Mouse (Mus musculus): ENCODE results near the gene Epb41l2. TPM values are rescaled to one million over a fixed set of nuclear protein-coding genes. Genes with fewer than 3 reads are reported as not detected.

Gene Epb41l2
- polyA plus RNA-seq, 1 experiment from 2014 or later, result 45.3 TPM

DNA sequence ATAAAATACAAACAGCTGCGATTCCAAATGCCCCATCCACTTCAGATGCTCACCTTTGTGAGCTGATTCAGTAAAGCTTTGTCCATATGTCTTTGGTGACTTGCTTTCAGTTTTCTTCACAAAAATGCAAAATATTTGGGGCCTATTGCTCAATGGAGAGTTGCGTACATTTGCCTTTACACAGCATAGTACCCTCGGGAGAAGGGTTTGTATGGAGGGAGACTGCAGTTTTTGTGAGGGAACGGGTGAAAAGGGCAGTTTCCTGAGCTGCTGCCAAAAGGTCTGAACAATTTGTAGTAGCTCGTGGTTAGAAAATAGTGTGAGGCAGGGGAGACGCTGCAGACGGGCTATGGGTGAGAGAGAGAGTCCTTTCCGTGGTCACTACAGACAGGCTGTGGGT, 40.5 kb downstream of the Epb41l2 start:
- H3K4me3 ChIP-seq (ENCODE audit: low read depth, low read length), result no peak overlapping the region

DNA sequence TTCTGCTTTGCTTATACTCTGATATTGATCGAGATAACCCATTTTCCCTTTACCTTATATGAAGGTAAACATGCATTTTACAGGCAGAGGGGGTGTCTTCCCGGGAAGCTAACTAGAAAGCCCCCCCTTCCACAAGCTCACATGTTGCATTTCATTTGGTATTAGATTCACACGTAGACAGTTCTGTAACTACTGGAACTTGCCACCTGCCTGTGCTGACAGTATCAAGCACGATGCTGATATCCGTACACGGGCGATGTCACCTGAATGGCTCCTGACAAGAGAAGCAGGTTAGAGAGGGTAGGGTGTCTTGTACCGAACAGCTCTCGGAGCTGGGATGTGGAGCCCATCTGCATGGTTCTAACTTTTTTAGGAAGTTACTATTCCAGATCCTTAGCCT, 41.0 kb downstream of the Epb41l2 start:
- ATAC-seq (ENCODE audit: insufficient read depth, low FRiP score, low TSS enrichment), result no peak
- WGBS, result 92% methylated on average over 9 of the region's 9 CpGs
- Histone ChIP-seq H3K36me3 (ENCODE audit: control insufficient read depth, insufficient read depth, low read length) (no peaks in the 10 kb centered on the region), H3K9me3 (ENCODE audit: control insufficient read depth, low read length) (no peaks in the 10 kb centered on the region), H3K4me1 (ENCODE audit: control insufficient read depth, insufficient read depth, low read length) (peaks cover 9% of the 10 kb centered on the region; the same call in 1 of the 2 replicates), H3K27ac (ENCODE audit: low read depth, low read length) (no peak overlapping the region), H3K9ac (ENCODE audit: low read length) (no peak overlapping the region), H3K4me2 (ENCODE audit: low read depth) (no peak overlapping the region), H3K4me3 (ENCODE audit: low read depth, low read length) (no peak overlapping the region), H3K27me3 (ENCODE audit: control insufficient read depth, insufficient read depth, low read length) (no peaks in the 10 kb centered on the region)
- no peak for DNase-seq (ENCODE audit: low spot score)

More for the DNA sequence above, 40.5 kb downstream of the Epb41l2 start:
- ATAC-seq (ENCODE audit: insufficient read depth, low FRiP score, low TSS enrichment) (no peak), DNase-seq (ENCODE audit: low spot score) (no peak)
- WGBS, result 59% methylated on average over 8 of the region's 8 CpGs
- Histone ChIP-seq H3K27ac (ENCODE audit: low read depth, low read length) (no peak overlapping the region), H3K4me2 (ENCODE audit: low read depth) (no peak overlapping the region), H3K4me1 (ENCODE audit: control insufficient read depth, insufficient read depth, low read length) (peaks cover 9% of the 10 kb centered on the region; the same call in 1 of the 2 replicates), H3K36me3 (ENCODE audit: control insufficient read depth, insufficient read depth, low read length) (no peaks in the 10 kb centered on the region), H3K9ac (ENCODE audit: low read length) (no peak overlapping the region), H3K9me3 (ENCODE audit: control insufficient read depth, low read length) (no peaks in the 10 kb centered on the region), H3K27me3 (ENCODE audit: control insufficient read depth, insufficient read depth, low read length) (no peaks in the 10 kb centered on the region)

DNA sequence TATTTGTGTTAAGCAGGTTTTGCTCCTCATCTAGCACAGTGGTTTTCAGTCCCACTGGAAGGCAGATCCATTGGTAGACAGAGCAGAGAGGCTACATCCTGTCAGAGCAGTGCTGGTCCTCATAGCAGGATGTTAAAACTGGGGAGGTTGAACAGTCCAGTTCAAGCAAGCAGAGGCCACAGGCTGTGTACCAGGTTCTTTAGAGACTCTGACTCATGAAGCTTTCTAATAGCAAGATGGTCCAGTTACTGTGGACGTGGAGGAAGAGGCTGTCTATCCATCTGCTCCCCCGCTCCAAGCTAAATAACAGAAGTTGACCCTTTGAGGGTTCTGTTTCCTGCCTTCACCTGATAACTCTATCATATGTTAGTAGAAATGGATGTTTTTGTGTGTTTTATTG, 41.8 kb downstream of the Epb41l2 start:
- DNase-seq (ENCODE audit: low spot score) (no peak), ATAC-seq (ENCODE audit: insufficient read depth, low FRiP score, low TSS enrichment) (no peak)
- no peaks in the 10 kb centered on the region for H3K9me3 ChIP-seq (ENCODE audit: control insufficient read depth, low read length)
- no peaks in the 10 kb centered on the region for H3K27me3 ChIP-seq (ENCODE audit: control insufficient read depth, insufficient read depth, low read length)
- no peak overlapping the region for H3K4me3 ChIP-seq (ENCODE audit: low read depth, low read length)
- H3K4me1 ChIP-seq (ENCODE audit: control insufficient read depth, insufficient read depth, low read length), result peaks cover 9% of the 10 kb centered on the region; the same call in 1 of the 2 replicates
- no peaks in the 10 kb centered on the region for H3K36me3 ChIP-seq (ENCODE audit: control insufficient read depth, insufficient read depth, low read length)
- H3K27ac ChIP-seq (ENCODE audit: low read depth, low read length), result no peak overlapping the region
- H3K9ac ChIP-seq (ENCODE audit: low read length), result no peak overlapping the region
- WGBS, result 78% methylated on average over 2 of the region's 2 CpGs
- H3K4me2 ChIP-seq (ENCODE audit: low read depth), result no peak overlapping the region

DNA sequence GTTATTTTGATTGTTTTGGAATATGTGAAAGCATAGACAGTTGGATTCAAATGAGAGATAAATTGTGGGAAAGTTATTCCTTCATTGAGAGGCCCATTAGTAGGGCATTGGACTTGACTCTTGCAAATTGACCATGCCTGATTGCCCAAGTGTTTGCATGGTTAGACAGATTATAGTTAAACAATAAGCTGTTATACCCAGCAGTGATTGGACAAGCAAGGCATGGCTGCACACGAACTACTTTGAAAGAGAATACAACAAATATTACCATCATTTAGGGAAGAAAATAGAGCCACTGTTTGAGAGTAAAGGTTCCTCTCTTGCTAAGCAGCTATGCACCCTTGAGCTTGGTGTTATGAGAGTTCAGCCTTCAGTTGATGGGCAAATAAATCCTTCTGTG, 43.3 kb downstream of the Epb41l2 start:
- no peaks in the 10 kb centered on the region for H3K27me3 ChIP-seq (ENCODE audit: control insufficient read depth, insufficient read depth, low read length)
- no peak overlapping the region for H3K4me3 ChIP-seq (ENCODE audit: low read depth, low read length)
- DNase-seq (ENCODE audit: low spot score) (no peak), ATAC-seq (ENCODE audit: insufficient read depth, low FRiP score, low TSS enrichment) (no peak)
- H3K4me2 ChIP-seq (ENCODE audit: low read depth), result no peak overlapping the region
- H3K9me3 ChIP-seq (ENCODE audit: control insufficient read depth, low read length), result no peaks in the 10 kb centered on the region
- peaks cover 6% of the 10 kb centered on the region; the same call in 1 of the 2 replicates for H3K4me1 ChIP-seq (ENCODE audit: control insufficient read depth, insufficient read depth, low read length)
- H3K36me3 ChIP-seq (ENCODE audit: control insufficient read depth, insufficient read depth, low read length), result no peaks in the 10 kb centered on the region
- 56% methylated on average over 1 of the region's 1 CpGs for WGBS
- H3K9ac ChIP-seq (ENCODE audit: low read length), result no peak overlapping the region
- no peak overlapping the region for H3K27ac ChIP-seq (ENCODE audit: low read depth, low read length)

DNA sequence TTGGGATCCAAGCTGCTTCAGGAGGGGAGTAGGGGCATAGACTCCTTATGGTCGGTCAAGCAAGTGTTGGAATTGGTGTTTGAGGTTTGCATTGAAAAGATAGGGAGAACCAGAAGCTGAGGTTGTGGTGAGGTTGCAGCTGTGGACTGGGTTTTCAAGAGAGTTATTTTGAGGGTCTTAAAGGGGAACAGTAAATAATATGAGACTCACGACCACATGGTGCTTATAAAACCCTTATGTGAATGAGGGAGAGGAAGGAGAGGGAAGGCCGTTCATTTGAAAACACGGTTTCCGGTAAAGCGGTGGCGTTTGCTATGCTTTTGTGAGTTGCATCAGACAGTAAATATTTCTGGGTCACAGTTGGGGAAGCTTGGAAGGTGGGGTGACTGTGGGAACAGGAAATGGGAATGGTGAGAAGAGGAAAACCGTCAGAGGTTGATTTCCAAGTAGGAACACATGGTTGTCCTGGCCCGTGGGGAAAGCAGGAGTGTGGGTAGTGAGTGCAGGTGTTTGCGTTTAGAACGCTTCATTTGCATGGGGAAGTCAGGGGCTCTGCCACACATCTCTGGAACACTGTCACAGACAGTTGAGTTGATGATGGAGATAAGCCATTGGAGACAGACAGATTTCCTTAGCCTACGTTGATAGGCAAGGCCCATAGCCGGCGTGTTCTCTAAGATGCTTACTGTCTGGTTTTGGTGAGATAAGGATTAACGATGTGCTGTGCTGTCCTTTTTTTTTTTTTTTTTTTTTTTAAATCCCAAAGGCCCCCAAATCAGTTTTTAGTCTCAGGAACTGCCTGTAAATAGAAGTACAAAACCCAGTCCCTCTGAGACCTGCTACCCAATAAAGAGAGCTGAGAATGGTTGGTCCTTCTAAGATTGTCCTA, 44.5 kb downstream of the Epb41l2 start:
- H3K9me3 ChIP-seq (ENCODE audit: control insufficient read depth, low read length), result no peaks in the 10 kb centered on the region
- ATAC-seq (ENCODE audit: insufficient read depth, low FRiP score, low TSS enrichment) (no peak), DNase-seq (ENCODE audit: low spot score) (no peak)
- H3K4me2 ChIP-seq (ENCODE audit: low read depth), result no peak overlapping the region
- H3K27me3 ChIP-seq (ENCODE audit: control insufficient read depth, insufficient read depth, low read length), result no peaks in the 10 kb centered on the region
- no peak overlapping the region for H3K27ac ChIP-seq (ENCODE audit: low read depth, low read length)
- 77% methylated on average over 15 of the region's 15 CpGs for WGBS
- H3K36me3 ChIP-seq (ENCODE audit: control insufficient read depth, insufficient read depth, low read length), result no peaks in the 10 kb centered on the region
- no peak overlapping the region for H3K4me3 ChIP-seq (ENCODE audit: low read depth, low read length)
- no peak overlapping the region for H3K9ac ChIP-seq (ENCODE audit: low read length)
- H3K4me1 ChIP-seq (ENCODE audit: control insufficient read depth, insufficient read depth, low read length), result no peaks in the 10 kb centered on the region

DNA sequence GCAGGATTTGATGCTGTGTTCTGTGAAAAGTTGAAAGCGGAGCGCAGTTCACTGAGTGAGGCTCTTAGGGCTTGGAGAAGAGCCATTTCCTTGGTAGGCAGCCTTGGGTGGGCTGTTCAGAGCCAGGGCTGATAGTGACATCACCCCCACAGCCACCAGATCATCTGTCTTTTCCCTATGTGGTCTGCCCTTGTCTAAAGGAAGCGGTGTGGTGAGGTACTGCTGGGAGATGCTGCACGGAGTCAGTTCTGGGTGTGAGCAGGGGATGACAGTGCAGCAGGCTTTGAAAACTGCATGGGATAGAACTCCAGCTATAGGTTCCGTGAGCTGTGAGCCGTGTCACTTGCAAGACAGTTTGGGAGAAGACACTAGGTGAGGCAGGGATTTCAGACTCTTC, 45.1 kb downstream of the Epb41l2 start:
- Histone ChIP-seq H3K27ac (ENCODE audit: low read depth, low read length) (no peak overlapping the region), H3K4me3 (ENCODE audit: low read depth, low read length) (no peak overlapping the region), H3K36me3 (ENCODE audit: control insufficient read depth, insufficient read depth, low read length) (no peaks in the 10 kb centered on the region), H3K4me2 (ENCODE audit: low read depth) (no peak overlapping the region), H3K9me3 (ENCODE audit: control insufficient read depth, low read length) (no peaks in the 10 kb centered on the region), H3K27me3 (ENCODE audit: control insufficient read depth, insufficient read depth, low read length) (no peaks in the 10 kb centered on the region), H3K4me1 (ENCODE audit: control insufficient read depth, insufficient read depth, low read length) (no peaks in the 10 kb centered on the region), H3K9ac (ENCODE audit: low read length) (no peak overlapping the region)
- DNase-seq (ENCODE audit: low spot score), result no peak
- no peak for ATAC-seq (ENCODE audit: insufficient read depth, low FRiP score, low TSS enrichment)
- WGBS, result 80% methylated on average over 6 of the region's 6 CpGs

DNA sequence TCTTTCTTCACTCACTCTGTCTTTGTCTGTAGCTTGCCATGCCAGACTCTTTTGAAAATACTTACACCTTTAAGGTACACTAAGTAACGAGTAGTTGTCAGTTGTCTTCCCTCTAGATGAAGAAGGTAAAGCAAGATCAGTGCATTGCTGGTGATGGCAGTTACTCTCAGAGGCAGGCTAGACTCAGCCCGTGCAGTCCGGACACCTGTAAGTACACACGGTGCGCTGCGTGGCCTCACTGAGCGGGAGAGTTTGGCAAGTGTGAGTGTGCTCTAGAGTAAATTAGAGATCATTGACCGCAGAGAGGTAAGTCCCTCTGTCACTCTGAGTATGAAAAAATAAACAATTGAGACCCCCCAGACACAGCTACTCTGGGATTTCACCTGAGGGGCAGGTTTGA, 46.0 kb downstream of the Epb41l2 start:
- Histone ChIP-seq H3K9ac (ENCODE audit: low read length) (no peak overlapping the region), H3K36me3 (ENCODE audit: control insufficient read depth, insufficient read depth, low read length) (no peaks in the 10 kb centered on the region), H3K4me1 (ENCODE audit: control insufficient read depth, insufficient read depth, low read length) (no peaks in the 10 kb centered on the region), H3K4me3 (ENCODE audit: low read depth, low read length) (no peak overlapping the region), H3K27ac (ENCODE audit: low read depth, low read length) (no peak overlapping the region), H3K9me3 (ENCODE audit: control insufficient read depth, low read length) (no peaks in the 10 kb centered on the region), H3K27me3 (ENCODE audit: control insufficient read depth, insufficient read depth, low read length) (no peaks in the 10 kb centered on the region), H3K4me2 (ENCODE audit: low read depth) (no peak overlapping the region)
- ATAC-seq (ENCODE audit: insufficient read depth, low FRiP score, low TSS enrichment) (no peak), DNase-seq (ENCODE audit: low spot score) (no peak)
- WGBS, result 91% methylated on average over 8 of the region's 8 CpGs

DNA sequence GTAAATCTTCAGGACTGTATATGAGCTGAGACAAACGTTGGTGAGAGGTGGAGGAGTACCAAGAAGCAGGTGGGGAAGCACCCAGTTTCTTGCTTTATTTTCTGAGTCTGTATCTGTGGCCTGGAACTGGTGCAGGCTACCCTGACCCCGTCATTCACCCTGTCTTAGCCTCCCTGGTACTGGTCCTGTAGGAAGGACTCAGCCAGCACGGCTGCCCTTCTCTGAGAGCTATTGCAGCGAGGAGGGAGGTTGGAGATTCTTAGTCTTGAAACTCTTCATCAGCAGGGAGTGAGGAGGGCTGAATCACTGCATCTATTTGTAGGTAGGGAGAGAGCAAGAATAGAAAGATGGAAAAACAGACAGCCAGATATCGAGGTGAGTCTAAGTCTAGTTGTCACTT, 47.1 kb downstream of the Epb41l2 start:
- Histone ChIP-seq H3K36me3 (ENCODE audit: control insufficient read depth, insufficient read depth, low read length) (no peaks in the 10 kb centered on the region), H3K27me3 (ENCODE audit: control insufficient read depth, insufficient read depth, low read length) (no peaks in the 10 kb centered on the region), H3K9ac (ENCODE audit: low read length) (no peak overlapping the region), H3K4me1 (ENCODE audit: control insufficient read depth, insufficient read depth, low read length) (no peaks in the 10 kb centered on the region), H3K9me3 (ENCODE audit: control insufficient read depth, low read length) (no peaks in the 10 kb centered on the region), H3K4me3 (ENCODE audit: low read depth, low read length) (no peak overlapping the region), H3K27ac (ENCODE audit: low read depth, low read length) (no peak overlapping the region), H3K4me2 (ENCODE audit: low read depth) (no peak overlapping the region)
- ATAC-seq (ENCODE audit: insufficient read depth, low FRiP score, low TSS enrichment) (no peak), DNase-seq (ENCODE audit: low spot score) (no peak)
- WGBS, result 84% methylated on average over 5 of the region's 5 CpGs

DNA sequence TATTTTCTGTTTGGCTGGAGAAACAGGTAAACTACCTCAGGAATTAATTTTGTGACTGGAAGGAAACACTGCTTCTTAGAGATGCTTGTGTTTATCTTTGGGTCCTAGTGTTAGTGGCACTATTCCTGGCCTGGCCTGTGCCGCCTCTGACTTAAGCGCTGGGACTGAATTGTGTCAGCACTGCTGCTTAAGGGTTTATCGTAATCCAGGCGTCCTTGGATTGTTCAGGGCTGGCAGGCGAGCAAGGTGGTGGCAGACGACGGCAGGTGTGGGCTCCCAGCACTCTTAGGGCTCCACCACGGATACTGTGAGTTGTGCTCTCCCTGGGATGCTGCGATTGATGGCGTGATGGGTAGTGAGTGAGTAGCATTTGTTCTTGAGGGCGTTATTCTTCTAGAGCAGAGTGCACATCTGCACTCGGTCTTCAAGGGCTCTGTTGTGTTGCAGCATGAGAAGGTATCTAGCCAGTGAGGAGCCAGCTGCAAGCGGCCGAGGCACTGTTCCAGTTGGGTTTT, 48.6 kb downstream of the Epb41l2 start:
- ATAC-seq (ENCODE audit: insufficient read depth, low FRiP score, low TSS enrichment), result no peak
- 83% methylated on average over 14 of the region's 14 CpGs for WGBS
- no peak overlapping the region for H3K9ac ChIP-seq (ENCODE audit: low read length)
- no peaks in the 10 kb centered on the region for H3K36me3 ChIP-seq (ENCODE audit: control insufficient read depth, insufficient read depth, low read length)
- no peaks in the 10 kb centered on the region for H3K9me3 ChIP-seq (ENCODE audit: control insufficient read depth, low read length)
- no peak for DNase-seq (ENCODE audit: low spot score)
- no peak overlapping the region for H3K4me2 ChIP-seq (ENCODE audit: low read depth)
- H3K27ac ChIP-seq (ENCODE audit: low read depth, low read length), result no peak overlapping the region
- no peaks in the 10 kb centered on the region for H3K27me3 ChIP-seq (ENCODE audit: control insufficient read depth, insufficient read depth, low read length)
- no peak overlapping the region for H3K4me3 ChIP-seq (ENCODE audit: low read depth, low read length)
- H3K4me1 ChIP-seq (ENCODE audit: control insufficient read depth, insufficient read depth, low read length), result no peaks in the 10 kb centered on the region

Measured in neural tube, embryonic 11.5 days (tissue).